Comparison of ENCODE assay signal across 9 mouse cellular contexts in the genomic region with DNA sequence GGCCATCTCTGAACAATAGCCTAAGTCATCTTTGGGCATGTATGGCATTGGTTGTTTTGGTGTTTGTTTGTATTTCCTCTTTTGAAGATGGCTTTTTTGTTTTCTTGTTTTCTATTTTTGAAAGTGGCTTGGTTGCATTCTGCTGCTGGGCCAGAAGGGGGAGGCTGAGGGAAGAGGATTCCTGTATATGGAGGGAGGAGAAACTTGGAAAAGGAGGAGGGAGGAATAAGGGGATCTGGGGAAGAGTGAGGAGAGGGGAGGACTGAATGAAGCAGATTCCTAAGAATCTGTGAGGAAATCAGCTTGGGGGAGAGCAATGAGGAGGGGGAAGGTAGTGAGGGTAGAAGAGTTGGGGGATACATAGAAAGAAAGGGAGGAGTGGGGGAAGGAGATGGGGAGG.
DNase-seq lines count a peak whose midpoint lies in the region; ATAC-seq and TF ChIP-seq lines count a peak whose summit lies in the region.
"Had no signal": no experiment of that assay in that cellular context is flagged by ENCODE, and none has a peak within 500 bp of the region (broad histone marks: within the 10 kb centered on the region; RNA-seq: fewer than 3 reads in every experiment).

No protein-coding gene starts in this region.

- H3K4me3 ChIP-seq in gastrocnemius, adult 2 months, result no peak overlapping the region
- H3K4me3 ChIP-seq in midbrain, embryonic 10.5 days, result no peak overlapping the region
- H3K4me3 ChIP-seq in midbrain, embryonic 11.5 days (ENCODE audit: low read depth, low read length), result no peak overlapping the region
- no peak overlapping the region for H3K4me3 ChIP-seq in hindbrain, postnatal 0 days (ENCODE audit: low read length)
- H3K4me3 ChIP-seq: embryonic facial prominence, embryonic 12.5 days had no signal

- no peak for ATAC-seq in midbrain, embryonic 11.5 days (ENCODE audit: low FRiP score)
- ATAC-seq in hindbrain, postnatal 0 days, result no peak; the same call in 1 of the 2 replicates

- no peak overlapping the region for H3K9ac ChIP-seq in midbrain, embryonic 11.5 days (ENCODE audit: low read length)
- H3K9ac ChIP-seq in hindbrain, postnatal 0 days (replicated peaks; ENCODE audit: low read length), result no peak overlapping the region
- H3K9ac ChIP-seq: embryonic facial prominence, embryonic 12.5 days had no signal

- no peaks in the 10 kb centered on the region for H3K9me3 ChIP-seq in midbrain, embryonic 10.5 days (replicated peaks)
- H3K9me3 ChIP-seq in midbrain, embryonic 11.5 days (ENCODE audit: control insufficient read depth, low read length), result no peaks in the 10 kb centered on the region
- H3K9me3 ChIP-seq in hindbrain, postnatal 0 days (ENCODE audit: low read length), result no peaks in the 10 kb centered on the region
- H3K9me3 ChIP-seq: embryonic facial prominence, embryonic 12.5 days had no signal

- no peaks in the 10 kb centered on the region for H3K27me3 ChIP-seq in midbrain, embryonic 10.5 days (ENCODE audit: low read depth, poor library complexity, severe bottlenecking)
- H3K27me3 ChIP-seq in midbrain, embryonic 11.5 days (ENCODE audit: control insufficient read depth, insufficient read depth, low read length), result no peaks in the 10 kb centered on the region
- H3K27me3 ChIP-seq in hindbrain, postnatal 0 days (ENCODE audit: insufficient read depth, low read length), result no peaks in the 10 kb centered on the region

- no peak overlapping the region for H3K27ac ChIP-seq in gastrocnemius, adult 2 months
- no peak overlapping the region for H3K27ac ChIP-seq in midbrain, embryonic 10.5 days (replicated peaks)
- no peak overlapping the region for H3K27ac ChIP-seq in midbrain, embryonic 11.5 days (ENCODE audit: low read depth, low read length)
- H3K27ac ChIP-seq in hindbrain, postnatal 0 days, result no peak overlapping the region
- H3K27ac ChIP-seq: embryonic facial prominence, embryonic 12.5 days had no signal

- no peak overlapping the region for H3K4me2 ChIP-seq in midbrain, embryonic 11.5 days
- H3K4me2 ChIP-seq in hindbrain, postnatal 0 days (ENCODE audit: low read depth, low read length), result no peak overlapping the region
- H3K4me2 ChIP-seq: embryonic facial prominence, embryonic 12.5 days had no signal

- intact Hi-C loops in gastrocnemius, adult 2 months (cut with DNase I), result loop anchor here (2.0 to 5.0 kb wide), 2 partner anchors 155 to 296 kb away; no protein-coding TSS in a partner anchor

- peak; percentile 59 for DNase-seq in gastrocnemius, adult 2 months
- DNase-seq in gastrocnemius, adult 8-10 months (ENCODE audit: low spot score in 2 of 2), result no peak
- peak; percentile 36 for DNase-seq in midbrain, embryonic 10.5 days (ENCODE audit: low spot score)
- no peak for DNase-seq in midbrain, embryonic 11.5 days (ENCODE audit: low spot score, missing footprints)
- peak; percentile 66 to 77 for DNase-seq in cerebellum, postnatal 14 days
- peak; percentile 71 for DNase-seq in hindbrain, postnatal 0 days (ENCODE audit: low spot score)
- DNase-seq in retina, postnatal 7 days (ENCODE audit: low read depth, low spot score), result peak; percentile 8
- DNase-seq in thymus, postnatal 36 days, result no peak

- peak; percentile 74 for TF ChIP-seq CTCF in gastrocnemius, adult 2 months (IDR thresholded peaks at IDR 0.05)
- peak; percentile 80 for TF ChIP-seq CTCF in hindbrain, postnatal 0 days (IDR thresholded peaks at IDR 0.05; ENCODE audit: low read depth)

- no peaks in the 10 kb centered on the region for H3K36me3 ChIP-seq in midbrain, embryonic 10.5 days
- no peaks in the 10 kb centered on the region for H3K36me3 ChIP-seq in midbrain, embryonic 11.5 days (ENCODE audit: control insufficient read depth, insufficient read depth, low read length)
- H3K36me3 ChIP-seq in hindbrain, postnatal 0 days (ENCODE audit: insufficient read depth, low read length), result no peaks in the 10 kb centered on the region
- H3K36me3 ChIP-seq: embryonic facial prominence, embryonic 12.5 days had no signal

- H3K4me1 ChIP-seq in midbrain, embryonic 10.5 days, result no peaks in the 10 kb centered on the region
- no peaks in the 10 kb centered on the region for H3K4me1 ChIP-seq in midbrain, embryonic 11.5 days (ENCODE audit: control insufficient read depth, insufficient read depth, low read length)
- H3K4me1 ChIP-seq in hindbrain, postnatal 0 days (ENCODE audit: insufficient read depth, low read length), result no peaks in the 10 kb centered on the region

Comparison
In these comparisons a context has a peak if more than half of its experiments do, and no peak if none do; other contexts are left out.
1. DNase-seq: peak in gastrocnemius, adult 2 months (single experiment), midbrain, embryonic 10.5 days (single experiment), cerebellum, postnatal 14 days (2 of 2), hindbrain, postnatal 0 days (single experiment) and retina, postnatal 7 days (single experiment); none in gastrocnemius, adult 8-10 months (0 of 2), midbrain, embryonic 11.5 days (single experiment) and thymus, postnatal 36 days (0 of 2).